Mouse (Mus musculus) granulocyte monocyte progenitor cell, adult 5-6 weeks (primary cell): ENCODE measurements around the gene Tmem150b. TPM values are rescaled to one million over a fixed set of nuclear protein-coding genes. Genes with fewer than 3 reads are reported as not detected.

Source experiments
- ATAC-seq: replicated peaks from 2 replicates; pipeline ENCODE4 v1.8.0; 2016; ENCODE audit warnings: mild to moderate bottlenecking, moderate TSS enrichment, inconsistent platforms; ENCODE audit not compliant: poor library complexity, severe bottlenecking
- total RNA-seq, 2 experiments: library from RNA; stranded (forward) in 1 of 2; stranded (reverse) in 1 of 2; fragments of 200-712, 200-1000 nt in 1 of 2; fragments of >200 nt in 1 of 2; fragmentation: Nextera tagmentation in 1 of 2; gene quantifications; 2 replicates each; pipeline ENCODE4 v1.2.3; 2014 to 2017

The Tmem150b gene
- total RNA-seq (2014; fragmentation: Nextera tagmentation) (32.7 and 33.4 TPM in 2 replicates), total RNA-seq (2017) (13.5 and 18.5 TPM in 2 replicates)

DNA sequence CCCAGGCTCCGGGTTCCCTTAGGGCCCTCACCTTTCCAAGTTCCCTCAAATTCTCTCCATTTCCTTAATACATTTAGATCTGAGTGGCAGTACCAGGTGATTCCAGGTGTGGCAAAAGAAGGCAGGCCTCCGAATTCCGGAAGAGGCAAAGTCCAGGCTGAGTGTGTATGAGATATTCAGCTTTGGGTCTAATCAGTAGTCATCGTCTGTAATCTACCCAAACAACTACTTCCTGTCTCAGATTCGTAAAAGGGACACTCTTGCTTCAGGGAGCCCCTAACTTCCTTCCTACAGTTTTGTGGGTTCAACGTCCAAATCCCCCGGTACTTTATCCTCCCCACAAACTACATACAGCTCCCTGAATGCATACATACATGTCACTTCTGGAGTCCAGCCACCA lies at the start of gene Tmem150b:
Gene Tmem150b, minus strand, starts transcription at position 81 of the 400 bp plus-strand sequence.
- peak; percentile 55 for ATAC-seq

- ATAC-seq: no peak
Measured at GRCm38 (mm10) chr7:4771202-4771601, 46.2 kb upstream of the Tmem150b start, which contains the start of gene Fam71e2. Fam71e2 (minus strand) TSS chr7:4771302.

GRCm38 (mm10) chr7:4764946-4765710 lies 40.1 kb upstream of the Tmem150b start:
- ATAC-seq: no peak

DNA sequence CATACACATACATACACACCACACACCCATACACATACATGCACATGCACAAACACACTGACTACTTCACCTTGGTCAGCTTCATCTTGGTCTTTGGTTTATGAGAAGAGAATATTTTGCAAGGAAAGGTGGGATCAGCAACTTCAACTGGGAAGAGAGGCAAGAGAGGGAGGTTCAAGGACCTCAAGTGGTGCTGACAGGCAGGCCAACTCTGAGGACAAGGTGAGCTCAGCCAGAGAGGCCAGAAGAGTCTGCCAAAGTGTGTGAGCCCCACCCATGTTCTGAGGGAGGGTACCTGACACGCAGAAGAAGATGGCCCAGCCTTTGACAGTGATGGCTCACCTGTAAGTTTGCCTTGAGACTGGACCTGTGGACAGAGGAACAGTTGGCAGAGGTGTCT lies 34.6 kb upstream of the Tmem150b start:
- no peak for ATAC-seq

GRCm38 (mm10) chr7:4752821-4753570 lies 27.9 kb upstream of the Tmem150b start, which contains the start of gene Cox6b2:
Cox6b2 (minus strand) TSS chr7:4753094.
- peak; percentile 79 for ATAC-seq

DNA sequence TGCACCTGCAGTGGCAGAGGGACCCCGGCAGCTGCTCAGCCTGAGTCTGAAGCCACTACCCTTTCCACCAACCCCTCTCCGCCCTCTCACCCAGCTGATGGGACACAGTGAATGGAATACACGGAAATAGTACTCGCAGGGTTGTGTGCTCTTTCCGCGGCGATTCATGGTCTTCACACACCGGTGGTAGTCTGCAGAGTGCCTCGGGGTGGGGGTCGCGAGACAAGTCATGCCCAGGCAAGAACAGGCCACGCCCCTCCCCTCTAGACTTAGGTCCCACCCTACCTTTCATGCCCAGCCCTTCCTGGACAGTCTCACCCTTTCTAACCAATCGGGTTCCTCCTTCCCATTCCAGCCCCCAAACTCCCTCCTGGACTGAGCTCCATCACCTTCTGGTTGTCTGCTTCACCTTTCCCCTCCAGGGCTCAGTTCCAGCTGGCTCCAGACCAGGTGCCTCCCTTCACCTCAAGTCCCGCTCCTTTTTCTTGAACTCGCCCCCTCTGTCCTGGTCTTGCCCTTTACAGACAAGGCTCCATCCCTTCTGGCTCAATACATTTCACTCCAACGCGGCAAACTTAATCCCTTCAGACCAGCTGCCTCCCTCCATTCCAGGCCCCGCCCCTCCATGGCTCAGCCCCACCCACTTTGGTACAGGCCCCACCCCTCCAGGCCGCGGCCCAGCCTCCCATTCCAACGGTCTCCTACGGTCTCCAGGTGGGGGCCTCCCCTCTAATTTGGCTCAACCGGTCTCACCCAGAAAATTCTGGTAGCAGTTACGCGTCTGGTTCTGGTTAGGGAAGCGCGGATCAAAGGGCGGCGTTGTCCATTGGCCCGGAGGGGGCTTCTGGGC lies 27.1 kb upstream of the Tmem150b start:
- peak; percentile 41 for ATAC-seq

DNA sequence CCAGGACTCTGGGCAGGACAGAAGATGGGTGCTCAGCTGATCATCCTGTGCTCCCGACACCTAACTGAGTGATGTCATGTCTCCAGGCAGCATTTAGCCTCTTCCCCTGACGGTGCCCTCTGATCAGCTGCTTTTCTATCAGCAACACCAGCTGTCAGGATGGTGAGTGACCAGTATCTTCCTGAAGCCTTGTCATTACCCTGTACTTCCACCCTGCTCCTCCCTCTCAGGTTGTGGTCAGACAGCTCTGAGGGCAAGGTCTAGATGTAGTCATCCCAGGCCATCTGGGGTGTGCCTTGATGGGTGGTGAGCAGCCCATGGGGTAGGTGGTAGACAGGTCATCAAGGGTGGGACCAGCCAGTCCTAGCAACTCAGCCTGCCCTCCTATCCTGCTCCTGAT lies 24.1 kb upstream of the Tmem150b start:
- no peak for ATAC-seq

DNA sequence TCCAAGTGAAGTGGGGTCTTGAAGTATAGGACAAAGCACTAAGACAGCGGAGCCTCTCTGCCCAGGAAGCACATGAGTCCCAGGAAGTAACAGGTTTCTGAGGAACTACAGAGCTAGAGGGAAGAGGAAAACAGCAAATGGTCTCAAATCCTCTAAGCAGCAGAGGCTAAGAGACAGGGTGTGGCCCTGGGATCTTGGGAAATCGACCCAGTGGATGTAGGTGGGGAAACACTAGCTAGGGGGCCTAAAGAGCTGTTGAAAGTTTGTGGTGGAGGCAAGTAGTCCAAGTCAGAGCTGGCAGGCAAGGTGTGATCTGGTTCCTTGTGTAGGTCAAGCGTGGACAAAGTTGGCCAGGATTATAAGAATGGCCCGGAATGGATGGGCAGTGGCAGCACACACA lies 23.3 kb upstream of the Tmem150b start:
- peak; percentile 39 for ATAC-seq

GRCm38 (mm10) chr7:4747156-4747899 lies 22.3 kb upstream of the Tmem150b start:
- ATAC-seq: no peak

DNA sequence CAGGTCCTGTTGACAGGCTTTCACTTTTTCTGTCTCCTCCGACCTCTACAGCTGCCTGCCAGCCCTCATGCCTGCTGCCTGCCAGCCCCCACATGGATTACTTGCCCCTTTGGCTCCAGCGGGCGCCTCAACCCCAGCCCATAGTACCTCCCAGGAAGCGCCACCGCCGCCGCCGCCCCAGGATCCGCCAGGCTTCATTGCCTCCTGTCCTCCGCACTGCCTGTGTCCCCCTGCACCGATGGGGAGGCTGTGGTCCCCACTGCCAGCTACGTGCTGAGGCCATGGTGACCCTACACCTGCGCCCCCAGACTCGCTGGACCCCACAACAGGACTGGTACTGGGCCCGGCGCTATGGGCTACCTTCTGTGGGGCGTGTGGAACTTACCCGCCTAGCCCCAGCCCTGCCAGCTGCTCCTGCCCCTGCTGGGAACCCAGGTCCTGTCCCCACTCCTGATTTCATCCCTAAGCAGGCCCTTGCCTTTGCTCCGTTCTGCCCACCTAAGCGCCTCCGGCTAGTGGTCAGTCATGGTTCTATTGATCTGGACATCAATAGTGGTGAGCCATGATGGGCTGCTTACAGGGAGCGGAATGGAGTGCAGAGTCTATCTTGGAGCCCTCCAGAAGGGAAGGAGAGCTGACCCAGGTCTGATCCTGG lies 21.4 kb upstream of the Tmem150b start:
- no peak for ATAC-seq

DNA sequence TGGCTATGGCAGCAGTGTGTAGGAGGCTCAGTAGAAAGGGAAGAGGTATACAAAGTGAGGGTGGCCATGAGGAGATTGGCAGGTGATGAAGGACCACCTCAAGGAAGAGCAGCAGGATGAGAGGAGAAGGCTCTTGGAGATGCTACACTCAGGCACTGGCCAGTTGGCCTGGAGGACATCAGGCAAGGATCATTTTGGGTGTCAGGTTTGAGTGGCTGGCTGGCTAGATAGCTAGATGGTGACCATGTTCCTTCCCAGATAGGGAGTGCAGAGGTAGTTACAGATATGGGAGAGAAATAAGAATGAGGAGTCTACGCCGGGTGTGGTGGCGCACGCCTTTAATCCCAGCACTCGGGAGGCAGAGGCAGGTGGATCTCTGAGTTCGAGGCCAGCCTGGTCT lies 19.8 kb upstream of the Tmem150b start:
- ATAC-seq: no peak

- ATAC-seq: no peak
Measured at GRCm38 (mm10) chr7:4743354-4743753, 18.3 kb upstream of the Tmem150b start.

DNA sequence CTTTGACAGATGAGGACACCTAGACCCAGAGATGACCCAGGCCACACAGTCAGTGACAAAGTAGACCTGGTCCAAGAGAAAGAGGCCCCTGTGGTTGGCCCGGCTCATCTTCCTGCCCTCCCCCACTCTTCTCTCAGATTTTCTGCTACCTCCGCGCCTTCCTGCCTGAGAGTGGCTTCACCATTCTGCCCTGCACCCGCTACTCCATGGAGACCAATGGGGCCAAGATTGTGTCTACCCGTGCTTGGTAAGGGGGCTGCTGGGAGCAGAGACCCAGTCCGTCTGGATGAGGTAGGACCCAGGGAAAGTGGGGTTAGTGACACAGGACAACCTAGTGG lies 17.4 kb upstream of the Tmem150b start:
- no peak for ATAC-seq

- no peak for ATAC-seq
Measured at GRCm38 (mm10) chr7:4741672-4742481, 16.8 kb upstream of the Tmem150b start.

GRCm38 (mm10) chr7:4741151-4741550 lies 16.1 kb upstream of the Tmem150b start:
- ATAC-seq: peak; percentile 64

DNA sequence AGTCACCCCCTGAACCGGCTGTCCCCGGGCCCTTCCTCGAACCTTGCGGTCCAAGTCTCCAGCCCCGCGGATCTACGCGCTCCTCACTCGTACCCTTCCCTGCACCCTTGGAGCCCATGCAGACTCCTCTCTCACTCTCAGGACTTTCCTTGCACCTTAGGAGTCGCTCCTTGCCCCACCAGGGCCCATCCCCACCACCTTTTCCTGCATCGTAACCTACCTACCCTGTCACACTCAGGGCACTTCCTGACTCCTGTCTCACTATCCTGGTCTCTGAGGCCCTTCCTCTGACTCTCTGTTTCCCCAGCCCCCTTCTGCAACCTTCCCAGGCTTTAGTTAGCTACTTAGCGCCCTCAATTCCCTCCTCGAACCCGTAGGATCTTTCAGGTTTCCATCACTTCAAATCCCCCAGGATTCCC lies 15.3 kb upstream of the Tmem150b start:
- ATAC-seq: no peak

- peak; percentile 82 for ATAC-seq
Measured at GRCm38 (mm10) chr7:4739544-4740275, 14.7 kb upstream of the Tmem150b start, which contains the start of gene Kmt5c. Kmt5c (plus strand) TSS chr7:4740115.

DNA sequence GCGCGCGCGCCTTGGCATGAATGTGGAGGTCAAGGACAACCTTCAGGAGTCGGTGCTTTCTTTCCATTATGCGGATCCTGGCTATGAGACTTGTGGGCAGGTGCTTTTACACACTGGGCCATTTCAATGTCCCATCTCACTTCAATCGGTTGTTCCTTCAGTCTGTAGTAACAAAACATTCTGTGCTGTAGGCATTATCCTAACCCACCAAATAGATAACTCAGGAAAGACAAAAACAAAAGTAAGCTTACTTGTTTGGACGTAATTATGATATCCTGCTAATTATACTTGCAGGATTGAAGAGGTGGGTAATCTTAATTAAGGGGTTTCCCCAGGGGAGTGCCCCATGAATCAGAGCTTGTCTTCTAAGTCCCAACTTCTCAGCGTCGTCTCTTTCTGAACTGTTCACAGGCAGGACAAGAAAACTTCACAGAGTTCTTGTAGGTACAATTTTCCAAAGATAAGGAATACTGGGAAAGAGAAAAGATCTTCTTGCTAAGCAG lies 14.0 kb upstream of the Tmem150b start:
- no peak for ATAC-seq
